Mouse (Mus musculus): ENCODE measurements around the gene Pih1d1. TPM values are rescaled to one million over a fixed set of nuclear protein-coding genes. Genes with fewer than 3 reads are reported as not detected.

The Pih1d1 gene
- total RNA-seq, 1 experiment: 70.2 TPM

GRCm38 (mm10) chr7:45191803-45192363, 37.8 kb downstream of the Pih1d1 start:
- Histone ChIP-seq H3K9me3 (ENCODE audit: control insufficient read depth, insufficient read depth, low read depth, low read length) (no peaks in the 10 kb centered on the region), H3K4me1 (ENCODE audit: control insufficient read depth in 2 of 2, insufficient read depth in 2 of 2, low read length in 2 of 2, poor library complexity in 1 of 2) (peaks cover 0 to 29% of the 10 kb centered on the region in 2 experiments; a peak in 2 of 4 replicates), H3K27ac (ENCODE audit: insufficient read depth, low read depth, low read length, poor library complexity, severe bottlenecking) (no peak overlapping the region), H3K4me3 (ENCODE audit: insufficient read depth in 1 of 2, low read depth in 1 of 2, low read length in 2 of 2, poor library complexity in 1 of 2, severe bottlenecking in 1 of 2) (no peak overlapping the region), H3K9ac (ENCODE audit: insufficient read depth, low read depth, low read length, poor library complexity, severe bottlenecking) (no peak overlapping the region), H3K36me3 (ENCODE audit: control insufficient read depth, insufficient read depth, low read length, poor library complexity, severe bottlenecking) (no peaks in the 10 kb centered on the region)
- in situ Hi-C loops (cut with MboI; ENCODE audit: low sequenced_read_pairs in 2 of 2, unreplicated experiment in 2 of 2): no loop called here
- no peak for DNase-seq (ENCODE audit: low read depth, low spot score)
- TF ChIP-seq ZC3H11A (IDR thresholded peaks at IDR 0.05; ENCODE audit: borderline replicate concordance, low read depth, low read length): no peak
- no peak for TF ChIP-seq HCFC1 (IDR thresholded peaks at IDR 0.05; ENCODE audit: borderline replicate concordance, insufficient read depth, low read length)
- no peak for TF ChIP-seq CHD2 (IDR thresholded peaks at IDR 0.05; ENCODE audit: low read depth, low read length)
- no peak for TF ChIP-seq MAFK (IDR thresholded peaks at IDR 0.05; ENCODE audit: insufficient read depth, low read depth, low read length)
- TF ChIP-seq ZNF384 (IDR thresholded peaks at IDR 0.05; ENCODE audit: low read depth, low read length): no peak

- in situ Hi-C loops (cut with MboI; ENCODE audit: low sequenced_read_pairs in 2 of 2, unreplicated experiment in 2 of 2): no loop called here
- H3K9me3 ChIP-seq (ENCODE audit: control insufficient read depth, insufficient read depth, low read depth, low read length): no peaks in the 10 kb centered on the region
- no peak for DNase-seq (ENCODE audit: low read depth, low spot score)
- no peak overlapping the region for H3K9ac ChIP-seq (ENCODE audit: insufficient read depth, low read depth, low read length, poor library complexity, severe bottlenecking)
- H3K36me3 ChIP-seq (ENCODE audit: control insufficient read depth, insufficient read depth, low read length, poor library complexity, severe bottlenecking): no peaks in the 10 kb centered on the region
- no peak overlapping the region for H3K4me3 ChIP-seq (ENCODE audit: insufficient read depth in 1 of 2, low read depth in 1 of 2, low read length in 2 of 2, poor library complexity in 1 of 2, severe bottlenecking in 1 of 2)
- no peak overlapping the region for H3K27ac ChIP-seq (ENCODE audit: insufficient read depth, low read depth, low read length, poor library complexity, severe bottlenecking)
- H3K4me1 ChIP-seq (ENCODE audit: control insufficient read depth in 2 of 2, insufficient read depth in 2 of 2, low read length in 2 of 2, poor library complexity in 1 of 2): peaks cover 0 to 29% of the 10 kb centered on the region in 2 experiments; a peak in 2 of 4 replicates
- TF ChIP-seq ZC3H11A (IDR thresholded peaks at IDR 0.05; ENCODE audit: borderline replicate concordance, low read depth, low read length) (no peak), HCFC1 (IDR thresholded peaks at IDR 0.05; ENCODE audit: borderline replicate concordance, insufficient read depth, low read length) (no peak), ZNF384 (IDR thresholded peaks at IDR 0.05; ENCODE audit: low read depth, low read length) (no peak), CHD2 (IDR thresholded peaks at IDR 0.05; ENCODE audit: low read depth, low read length) (no peak), MAFK (IDR thresholded peaks at IDR 0.05; ENCODE audit: insufficient read depth, low read depth, low read length) (no peak)
These were observed 38.6 kb downstream of the Pih1d1 start for GRCm38 (mm10) chr7:45192585-45193310.

GRCm38 (mm10) chr7:45193406-45193805, 39.3 kb downstream of the Pih1d1 start:
- Histone ChIP-seq H3K9ac (ENCODE audit: insufficient read depth, low read depth, low read length, poor library complexity, severe bottlenecking) (no peak overlapping the region), H3K9me3 (ENCODE audit: control insufficient read depth, insufficient read depth, low read depth, low read length) (no peaks in the 10 kb centered on the region), H3K4me3 (ENCODE audit: insufficient read depth in 1 of 2, low read depth in 1 of 2, low read length in 2 of 2, poor library complexity in 1 of 2, severe bottlenecking in 1 of 2) (no peak overlapping the region), H3K27ac (ENCODE audit: insufficient read depth, low read depth, low read length, poor library complexity, severe bottlenecking) (no peak overlapping the region), H3K36me3 (ENCODE audit: control insufficient read depth, insufficient read depth, low read length, poor library complexity, severe bottlenecking) (no peaks in the 10 kb centered on the region), H3K4me1 (ENCODE audit: control insufficient read depth in 2 of 2, insufficient read depth in 2 of 2, low read length in 2 of 2, poor library complexity in 1 of 2) (peaks cover 0 to 27% of the 10 kb centered on the region in 2 experiments; a peak in 1 of 4 replicates)
- no peak for DNase-seq (ENCODE audit: low read depth, low spot score)
- in situ Hi-C loops (cut with MboI; ENCODE audit: low sequenced_read_pairs in 2 of 2, unreplicated experiment in 2 of 2): no loop called here
- no peak for TF ChIP-seq ZNF384 (IDR thresholded peaks at IDR 0.05; ENCODE audit: low read depth, low read length)
- no peak for TF ChIP-seq CHD2 (IDR thresholded peaks at IDR 0.05; ENCODE audit: low read depth, low read length)
- no peak for TF ChIP-seq MAFK (IDR thresholded peaks at IDR 0.05; ENCODE audit: insufficient read depth, low read depth, low read length)
- no peak for TF ChIP-seq ZC3H11A (IDR thresholded peaks at IDR 0.05; ENCODE audit: borderline replicate concordance, low read depth, low read length)
- no peak for TF ChIP-seq HCFC1 (IDR thresholded peaks at IDR 0.05; ENCODE audit: borderline replicate concordance, insufficient read depth, low read length)

- no peaks in the 10 kb centered on the region for H3K36me3 ChIP-seq (ENCODE audit: control insufficient read depth, insufficient read depth, low read length, poor library complexity, severe bottlenecking)
- DNase-seq (ENCODE audit: low read depth, low spot score): no peak
- no peaks in the 10 kb centered on the region for H3K9me3 ChIP-seq (ENCODE audit: control insufficient read depth, insufficient read depth, low read depth, low read length)
- in situ Hi-C loops (cut with MboI; ENCODE audit: low sequenced_read_pairs in 2 of 2, unreplicated experiment in 2 of 2): no loop called here
- H3K4me1 ChIP-seq (ENCODE audit: control insufficient read depth in 2 of 2, insufficient read depth in 2 of 2, low read length in 2 of 2, poor library complexity in 1 of 2): peaks cover 0 to 25% of the 10 kb centered on the region in 2 experiments; a peak in 1 of 4 replicates
- no peak for TF ChIP-seq ZNF384 (IDR thresholded peaks at IDR 0.05; ENCODE audit: low read depth, low read length)
- TF ChIP-seq CHD2 (IDR thresholded peaks at IDR 0.05; ENCODE audit: low read depth, low read length): no peak
- no peak for TF ChIP-seq HCFC1 (IDR thresholded peaks at IDR 0.05; ENCODE audit: borderline replicate concordance, insufficient read depth, low read length)
- TF ChIP-seq ZC3H11A (IDR thresholded peaks at IDR 0.05; ENCODE audit: borderline replicate concordance, low read depth, low read length): no peak
- H3K9ac ChIP-seq (ENCODE audit: insufficient read depth, low read depth, low read length, poor library complexity, severe bottlenecking): no peak overlapping the region
- no peak overlapping the region for H3K4me3 ChIP-seq (ENCODE audit: insufficient read depth in 1 of 2, low read depth in 1 of 2, low read length in 2 of 2, poor library complexity in 1 of 2, severe bottlenecking in 1 of 2)
- no peak overlapping the region for H3K27ac ChIP-seq (ENCODE audit: insufficient read depth, low read depth, low read length, poor library complexity, severe bottlenecking)
These were observed 40.0 kb downstream of the Pih1d1 start for GRCm38 (mm10) chr7:45193871-45194785.
